Mouse (Mus musculus): Measurements from ENCODE around the gene Selenot.
A peak's percentile ranks its signal among the peaks of the same experiment; 100 is the strongest.
"Not testable (repeated sequence)": the region's sequence is repeated elsewhere in the genome, so short reads cannot be mapped to it uniquely, and the experiment has no call there.

Selenot gene

DNA sequence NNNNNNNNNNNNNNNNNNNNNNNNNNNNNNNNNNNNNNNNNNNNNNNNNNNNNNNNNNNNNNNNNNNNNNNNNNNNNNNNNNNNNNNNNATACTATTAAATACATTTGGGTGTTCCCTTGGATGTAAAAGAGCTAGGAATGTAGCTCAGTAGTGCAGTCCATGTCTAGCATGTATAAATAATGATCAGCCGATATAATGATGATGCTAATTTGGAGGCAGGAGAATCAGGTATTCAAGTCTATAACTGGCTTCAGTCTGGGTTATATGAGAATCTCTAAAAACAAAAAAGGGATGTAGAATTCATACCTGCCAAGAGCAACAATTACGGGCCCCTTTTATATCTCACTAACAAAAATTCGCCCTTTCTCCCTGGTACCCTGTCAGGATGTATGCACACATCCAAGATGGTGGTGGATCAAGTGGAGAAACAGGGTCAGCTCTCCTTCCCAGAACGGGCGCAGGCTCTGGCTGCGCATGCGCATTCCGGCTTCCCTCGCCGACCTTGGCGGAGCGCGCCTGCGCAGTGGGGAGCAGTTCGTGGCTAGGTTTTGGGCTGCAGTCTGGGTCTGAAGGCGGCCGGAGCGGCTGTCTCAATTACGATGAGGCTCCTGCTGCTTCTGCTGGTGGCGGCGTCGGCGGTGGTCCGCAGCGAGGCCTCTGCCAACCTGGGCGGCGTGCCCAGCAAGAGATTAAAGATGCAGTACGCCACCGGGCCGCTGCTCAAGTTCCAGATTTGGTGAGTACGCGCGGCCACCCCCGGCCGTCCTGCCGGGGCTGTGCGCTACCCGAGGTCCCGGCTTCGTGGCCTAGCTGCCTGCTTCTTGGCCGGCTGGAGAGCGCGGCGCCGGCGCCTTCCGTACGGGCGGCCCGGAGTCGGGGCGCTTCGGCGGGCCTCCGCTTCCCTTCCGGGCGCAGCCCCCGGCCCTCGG, at the start of gene Selenot:
Selenot (plus strand) TSS at position 500 of the 930 bp plus-strand sequence.
- peak; percentile 94 for DNase-seq (ENCODE audit: low spot score in 2 of 2)

DNA sequence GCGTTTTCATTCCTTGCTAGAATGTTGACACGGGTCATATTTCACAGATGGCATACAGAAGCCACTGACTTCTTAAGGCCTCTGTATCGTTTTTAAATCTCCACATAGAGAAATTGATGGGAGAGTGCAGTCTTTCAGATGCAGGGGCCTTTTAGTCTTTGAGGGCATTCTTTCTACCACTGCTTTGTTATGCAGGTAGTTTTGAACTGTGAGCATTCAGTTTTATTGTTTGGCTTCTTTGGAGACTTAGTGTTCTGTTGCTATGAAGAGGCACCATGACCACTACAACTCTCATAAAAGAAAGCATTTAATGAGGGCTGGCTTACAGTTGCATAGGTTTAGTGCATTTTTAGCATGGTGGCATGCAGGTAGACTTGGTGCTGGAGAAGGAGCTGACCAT, 39.9 kb upstream of the Selenot start:
- DNase-seq (ENCODE audit: low spot score in 2 of 2), result no peak

DNA sequence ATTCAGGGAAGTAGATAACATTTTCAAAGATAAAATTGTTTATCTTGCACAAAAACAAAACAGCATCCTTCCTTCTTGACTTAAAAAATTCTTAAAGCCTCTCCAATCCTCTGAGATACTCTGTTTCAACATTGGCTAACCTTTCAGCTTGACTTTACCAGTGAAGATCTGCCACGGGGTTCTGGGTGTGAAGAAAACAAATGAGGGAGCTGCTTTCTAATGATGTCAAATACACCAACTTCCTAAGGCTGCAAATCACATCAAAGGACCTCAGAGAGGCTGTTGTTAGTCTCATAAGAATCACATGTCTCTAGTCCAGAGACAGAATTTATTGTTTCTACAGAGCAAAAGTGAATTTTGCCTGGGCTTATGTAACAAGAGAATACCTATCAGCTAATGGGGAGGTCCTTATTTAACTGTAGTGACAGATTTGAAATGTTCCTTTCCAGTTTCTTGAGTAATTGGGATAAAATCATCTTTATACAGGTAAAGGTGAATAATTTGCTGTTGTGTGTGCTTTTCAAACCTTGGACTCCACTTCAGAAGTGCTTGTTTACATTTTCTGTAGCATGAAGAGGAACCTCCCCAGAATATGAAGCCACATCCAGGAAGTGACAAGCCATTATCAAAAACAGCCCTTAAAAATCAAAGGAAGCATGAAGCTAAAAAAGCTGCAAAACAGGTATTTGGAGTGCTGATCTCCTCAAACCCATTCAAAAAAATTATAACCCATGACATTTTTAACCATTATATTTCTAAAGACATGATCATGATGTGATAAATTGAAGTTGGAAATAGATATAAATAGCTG, 24.2 kb upstream of the Selenot start:
- peak; percentile 19 to 30 for DNase-seq (ENCODE audit: low spot score in 2 of 2)

DNA sequence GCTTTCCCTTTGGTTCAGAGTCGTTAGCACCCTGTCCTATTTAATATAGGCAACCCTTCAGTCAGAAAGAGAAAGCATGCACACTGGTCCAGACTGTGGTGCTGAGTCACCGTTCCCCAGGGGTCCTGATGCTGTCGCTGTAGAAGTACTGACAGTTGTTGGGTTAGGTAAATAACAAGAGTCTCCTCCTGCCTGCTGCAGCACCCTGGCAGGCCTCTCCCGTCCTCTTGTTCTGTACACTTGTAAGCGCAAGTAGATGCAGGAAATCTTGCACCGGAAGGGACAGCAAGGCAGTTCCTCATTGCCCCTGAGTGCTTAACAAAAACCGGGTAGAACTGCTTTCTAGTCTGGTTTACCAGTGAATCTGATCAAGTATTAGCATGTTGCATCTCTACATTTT, 19.8 kb upstream of the Selenot start:
- no peak for DNase-seq (ENCODE audit: low spot score in 2 of 2)

DNA sequence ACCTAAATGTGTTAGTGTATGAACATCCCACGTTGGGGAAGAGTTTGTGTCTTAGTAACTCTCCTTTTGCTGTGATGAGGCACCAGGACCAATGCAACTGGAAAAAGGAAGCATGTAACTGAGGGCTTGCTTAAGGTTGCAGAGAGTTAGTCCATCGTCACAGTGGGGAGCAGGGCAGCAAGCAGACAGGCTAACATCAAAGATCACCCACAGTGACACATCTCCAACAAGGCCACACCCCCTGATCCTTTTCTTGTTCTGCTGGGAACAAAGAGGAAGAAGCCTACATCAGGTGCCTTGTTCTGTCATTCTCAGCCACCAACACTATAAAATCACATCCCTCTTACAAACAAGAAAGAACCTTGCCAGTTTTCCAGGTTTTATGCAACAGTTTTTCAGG, 16.5 kb upstream of the Selenot start:
- no peak for DNase-seq (ENCODE audit: low spot score in 2 of 2)

DNA sequence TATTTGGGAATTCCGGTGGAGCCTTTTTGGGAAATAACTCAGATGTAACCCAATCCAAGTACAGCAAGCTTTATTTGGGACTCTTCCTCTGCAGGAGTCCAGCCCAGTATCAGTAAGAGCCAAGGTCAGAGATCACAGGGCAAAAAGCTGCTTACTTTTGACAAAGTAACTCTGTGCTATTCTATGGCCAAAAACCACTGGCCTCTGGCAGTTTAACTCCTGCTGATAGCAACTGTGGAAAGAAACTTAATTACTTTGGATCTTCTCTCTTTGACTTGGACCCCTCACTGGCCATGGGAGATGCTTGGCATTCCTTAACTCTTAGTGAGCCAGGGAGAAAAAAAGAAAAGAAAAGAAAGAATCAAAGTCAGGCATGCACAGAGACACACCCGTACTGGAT, 15.0 kb upstream of the Selenot start:
- DNase-seq (ENCODE audit: low spot score in 2 of 2), result no peak

DNA sequence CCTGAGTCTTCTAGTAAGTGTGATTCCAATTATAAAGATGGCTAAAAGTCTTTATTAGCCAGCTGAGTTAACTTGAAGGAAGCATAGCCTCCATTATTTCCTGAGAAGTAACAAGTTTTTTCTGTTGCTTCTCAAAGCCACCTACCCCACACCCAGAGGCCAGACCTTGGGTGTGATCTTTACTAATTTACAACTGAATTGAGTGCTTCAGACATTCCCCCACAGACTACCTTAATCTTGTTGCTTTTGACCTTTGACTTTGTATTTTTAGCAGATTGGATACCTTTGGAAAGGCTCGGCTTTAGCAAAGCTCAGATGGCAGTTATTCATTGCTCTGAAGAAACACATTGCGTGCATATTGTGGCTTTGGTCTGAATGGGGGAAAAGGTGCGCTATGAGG, 5.6 kb upstream of the Selenot start:
- DNase-seq (ENCODE audit: low spot score in 2 of 2), result no peak

DNA sequence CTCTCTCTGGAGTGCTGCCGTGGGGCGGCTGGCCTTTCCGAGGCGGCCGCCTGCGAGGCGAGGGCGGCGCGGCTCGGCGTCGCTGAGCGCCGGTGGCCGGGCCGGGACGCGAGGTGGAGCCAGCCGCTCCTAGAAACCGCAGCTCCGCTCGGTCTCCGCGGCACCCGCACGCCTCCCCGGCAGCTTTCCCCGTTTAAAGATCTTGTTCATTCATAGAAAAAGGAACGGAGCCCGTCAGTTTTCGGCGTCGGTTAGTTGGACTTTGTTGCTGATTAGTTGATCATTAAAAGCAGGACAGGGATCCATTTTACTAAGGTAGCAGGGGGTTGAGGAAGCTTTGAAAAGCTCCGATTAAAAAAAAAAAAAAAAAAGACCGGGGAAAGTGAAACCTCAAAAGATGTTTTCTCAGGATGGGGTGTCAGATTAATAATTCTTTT, 649 bp downstream of the Selenot start:
- peak; percentile 41 to 44 for DNase-seq (ENCODE audit: low spot score in 2 of 2)

DNA sequence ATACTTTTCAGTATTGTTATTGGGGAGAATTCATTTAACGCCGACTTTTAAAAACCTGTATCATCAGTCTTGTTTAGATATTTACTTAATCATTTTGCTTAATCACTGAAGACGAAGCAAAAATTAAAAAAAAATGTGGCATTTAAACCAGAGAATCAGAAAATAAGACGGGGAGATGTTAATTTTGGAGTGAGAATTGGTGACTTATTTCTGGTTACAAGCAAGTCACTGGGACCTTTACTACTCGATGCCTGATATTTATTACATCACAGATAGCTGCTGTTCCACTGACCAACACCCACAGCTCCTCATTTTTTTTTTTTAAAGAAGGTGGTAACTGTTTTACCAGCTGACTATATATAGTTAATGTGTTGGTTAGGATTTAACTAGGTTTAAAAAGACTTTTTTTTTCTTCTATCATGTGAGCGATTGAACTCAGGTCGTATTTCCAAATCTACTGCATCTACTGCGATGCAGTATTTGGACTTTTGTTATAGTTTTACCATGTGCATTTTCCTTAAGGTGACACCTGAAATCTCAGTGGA, 1.1 kb downstream of the Selenot start:
- no peak for DNase-seq (ENCODE audit: low spot score in 2 of 2)

DNA sequence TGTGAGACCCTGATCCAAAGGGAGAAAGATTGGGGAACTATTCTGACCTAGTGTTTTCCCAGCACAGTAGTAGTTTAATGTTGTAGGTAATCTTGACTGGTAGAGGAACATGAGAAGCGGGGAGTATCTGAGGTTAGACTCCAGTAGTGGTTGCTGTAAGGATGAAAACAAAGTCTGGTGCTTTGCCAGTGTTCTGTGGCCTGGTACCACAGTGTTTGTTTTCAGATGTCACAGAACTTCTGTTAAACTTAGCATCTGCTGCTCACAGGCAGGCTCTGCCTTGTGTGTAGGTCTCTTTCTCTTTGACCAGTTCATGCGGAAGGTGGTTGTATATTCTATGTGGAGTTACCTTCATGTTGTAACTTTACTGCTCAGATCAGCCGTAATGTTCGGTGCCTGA, 5.1 kb downstream of the Selenot start:
- peak in 1 of 2 experiments; percentile 6 for DNase-seq (ENCODE audit: low spot score in 2 of 2)

DNA sequence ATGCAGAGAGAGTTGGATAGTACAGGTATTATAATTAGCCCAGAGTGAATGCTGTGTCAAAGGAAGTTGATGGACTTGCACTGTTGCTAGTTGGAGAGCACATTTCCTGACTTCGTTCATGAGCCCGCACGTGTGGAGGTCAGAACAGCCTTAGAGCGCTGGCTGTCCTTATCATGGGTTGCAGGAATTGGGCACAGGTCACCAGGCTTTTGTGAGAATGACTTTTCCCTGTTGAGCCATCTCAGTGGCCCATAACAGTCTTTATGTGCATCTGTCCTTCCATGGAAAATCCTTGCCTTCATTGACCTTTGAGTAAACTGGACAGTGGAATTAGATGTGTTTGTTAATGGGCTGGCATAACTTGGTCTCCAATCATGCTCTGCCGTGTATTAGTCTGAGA, 5.9 kb downstream of the Selenot start:
- peak in 1 of 2 experiments; percentile 15 for DNase-seq (ENCODE audit: low spot score in 2 of 2)

DNA sequence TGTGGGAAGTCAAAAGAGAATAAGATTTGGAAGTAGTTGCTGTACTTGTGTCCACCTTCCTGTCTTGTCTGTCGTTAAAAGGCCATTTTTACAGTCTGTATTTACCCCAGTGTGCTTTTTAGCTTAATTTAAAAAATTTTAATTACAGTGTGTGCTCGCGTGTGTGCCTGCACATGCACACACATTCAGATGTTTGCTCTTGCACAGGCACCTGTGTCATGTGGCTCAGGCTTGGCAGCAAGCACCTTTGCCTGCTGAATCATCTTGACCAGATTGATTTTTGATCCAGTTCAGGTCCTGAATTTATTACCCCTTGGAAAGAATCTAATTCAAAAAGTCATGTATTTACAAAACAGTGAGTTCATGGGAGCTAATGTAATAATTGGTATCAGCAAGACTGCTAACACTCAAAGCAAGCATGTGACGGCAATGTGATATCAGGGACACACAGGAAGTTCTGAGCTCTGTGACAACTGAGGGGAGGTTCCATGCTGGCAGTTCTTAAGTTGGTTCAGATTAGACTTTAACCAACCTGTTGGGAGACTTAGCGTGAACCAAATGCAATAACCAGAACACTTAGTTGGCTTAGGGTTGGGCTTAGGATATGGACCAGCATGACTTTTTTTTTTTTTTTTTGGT, 6.5 kb downstream of the Selenot start:
- DNase-seq (ENCODE audit: low spot score in 2 of 2), result peak; percentile 26

DNA sequence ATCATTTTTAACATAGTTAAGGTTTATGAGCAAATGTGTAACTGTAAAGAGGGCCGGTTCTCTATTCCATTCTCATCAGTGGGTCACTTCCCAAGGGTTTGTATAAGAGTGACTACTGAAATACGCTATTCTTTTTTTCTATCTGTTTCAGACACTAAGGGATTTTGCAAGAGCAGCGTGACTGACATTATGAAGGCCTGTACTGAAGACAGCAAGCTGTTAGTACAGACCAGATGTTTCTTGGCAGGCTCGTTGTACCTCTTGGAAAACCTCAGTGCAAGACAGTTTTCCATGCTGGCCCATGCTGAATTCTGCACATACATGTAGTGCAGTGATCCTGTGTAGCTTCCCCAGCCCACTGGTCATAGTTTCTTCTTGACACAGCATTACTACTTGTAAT, 14.1 kb downstream of the Selenot start:
- DNase-seq (ENCODE audit: low spot score in 2 of 2), result not testable (repeated sequence)

DNA sequence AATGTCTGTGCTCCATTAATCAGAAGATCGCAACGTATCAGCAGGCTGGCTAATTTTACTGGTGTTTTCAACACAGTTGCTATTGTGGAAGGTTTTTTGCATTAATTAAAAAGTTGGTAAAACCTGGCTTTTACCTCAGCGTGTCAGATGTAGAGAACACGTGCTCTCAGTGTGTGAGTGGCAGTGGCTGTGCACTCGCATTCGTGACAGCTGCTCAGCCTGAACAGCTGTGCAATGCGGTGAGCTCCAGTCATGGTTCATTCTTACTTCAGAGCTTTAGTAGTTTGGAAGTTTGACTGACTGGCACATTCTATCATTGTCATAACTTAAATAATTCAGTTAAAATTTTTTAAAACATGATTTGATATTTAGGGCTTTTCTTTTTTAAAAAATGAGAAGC, 16.2 kb downstream of the Selenot start:
- DNase-seq (ENCODE audit: low spot score in 2 of 2), result not testable (repeated sequence)

DNA sequence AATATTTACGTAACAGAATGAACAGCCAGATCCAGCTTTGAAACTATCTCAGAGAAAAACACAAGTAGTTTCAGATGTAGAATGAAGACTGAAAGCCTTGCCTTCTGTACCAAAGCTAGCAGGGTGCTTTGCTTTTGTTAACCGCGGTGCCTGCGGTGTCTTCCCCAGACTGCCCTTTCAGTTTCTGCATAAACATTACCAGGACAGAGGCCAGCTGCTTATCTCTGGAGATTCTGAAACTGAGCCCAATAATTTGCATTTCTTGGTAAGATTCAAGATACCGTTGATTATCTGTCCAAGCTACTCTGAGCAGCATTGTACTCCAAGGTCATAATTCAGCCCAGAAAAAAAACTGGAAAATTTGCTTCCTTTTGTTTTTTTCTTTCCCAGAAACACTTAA, 17.2 kb downstream of the Selenot start:
- DNase-seq (ENCODE audit: low spot score in 2 of 2), result peak; percentile 6 to 12

DNA sequence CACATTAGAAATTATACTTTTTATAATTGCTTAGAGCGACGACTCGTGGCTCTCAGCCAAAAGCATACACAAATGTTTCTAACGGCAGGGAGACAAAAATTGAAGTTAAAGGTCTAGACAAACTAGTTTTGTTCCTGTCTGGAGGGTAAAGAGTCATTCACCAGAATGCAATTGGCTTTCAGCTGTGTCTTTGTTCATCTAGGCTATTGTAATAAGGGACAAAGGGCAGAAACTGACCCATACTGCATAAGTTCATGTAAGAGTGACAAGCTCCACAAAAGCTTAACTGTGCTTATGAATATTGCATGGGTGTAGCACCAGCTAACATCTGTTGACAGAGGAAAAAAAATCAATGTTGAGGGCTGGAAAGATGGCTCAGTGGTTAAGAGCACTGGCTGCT, 32.1 kb downstream of the Selenot start:
- DNase-seq (ENCODE audit: low spot score in 2 of 2), result no peak

DNA sequence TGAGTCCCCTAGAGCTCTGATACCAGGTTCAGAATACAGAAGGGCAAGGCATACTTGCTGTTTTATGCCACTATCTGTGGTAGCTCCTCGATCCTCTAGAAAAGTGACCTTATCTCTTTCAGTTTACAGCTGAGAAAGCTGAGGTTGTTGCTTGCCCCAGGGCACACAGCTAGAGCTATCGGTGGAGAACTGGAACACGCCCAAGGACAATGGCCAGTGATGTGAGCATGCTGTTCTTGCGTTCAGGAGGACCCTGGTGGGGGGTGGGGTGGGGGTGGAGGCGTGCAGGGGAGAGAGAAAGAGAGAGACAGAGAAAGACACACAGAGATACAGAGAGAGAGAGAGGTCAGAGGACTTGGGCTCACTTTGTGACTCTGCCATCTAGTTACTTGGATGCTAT, 33.5 kb downstream of the Selenot start:
- DNase-seq (ENCODE audit: low spot score in 2 of 2), result no peak

DNA sequence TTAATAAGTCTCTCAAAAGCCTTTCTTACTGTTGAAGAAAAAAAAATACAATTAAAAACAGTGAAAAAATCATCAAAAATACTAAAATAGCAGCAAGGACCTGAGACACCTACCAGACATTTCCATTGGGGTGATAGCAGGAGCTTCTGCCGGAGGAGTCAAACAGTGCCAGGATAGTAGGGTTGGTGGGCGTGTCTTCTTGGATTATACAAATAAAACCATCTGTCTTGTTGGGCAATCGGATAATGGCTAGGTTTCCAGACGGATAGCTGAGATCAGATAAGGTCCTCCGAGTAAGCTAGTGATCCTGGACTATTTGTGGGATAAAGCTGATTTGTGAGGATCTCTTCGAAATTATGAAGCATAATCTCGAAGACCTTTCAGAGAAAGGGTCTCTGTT, 44.6 kb downstream of the Selenot start:
- no peak for DNase-seq (ENCODE audit: low spot score in 2 of 2)

DNA sequence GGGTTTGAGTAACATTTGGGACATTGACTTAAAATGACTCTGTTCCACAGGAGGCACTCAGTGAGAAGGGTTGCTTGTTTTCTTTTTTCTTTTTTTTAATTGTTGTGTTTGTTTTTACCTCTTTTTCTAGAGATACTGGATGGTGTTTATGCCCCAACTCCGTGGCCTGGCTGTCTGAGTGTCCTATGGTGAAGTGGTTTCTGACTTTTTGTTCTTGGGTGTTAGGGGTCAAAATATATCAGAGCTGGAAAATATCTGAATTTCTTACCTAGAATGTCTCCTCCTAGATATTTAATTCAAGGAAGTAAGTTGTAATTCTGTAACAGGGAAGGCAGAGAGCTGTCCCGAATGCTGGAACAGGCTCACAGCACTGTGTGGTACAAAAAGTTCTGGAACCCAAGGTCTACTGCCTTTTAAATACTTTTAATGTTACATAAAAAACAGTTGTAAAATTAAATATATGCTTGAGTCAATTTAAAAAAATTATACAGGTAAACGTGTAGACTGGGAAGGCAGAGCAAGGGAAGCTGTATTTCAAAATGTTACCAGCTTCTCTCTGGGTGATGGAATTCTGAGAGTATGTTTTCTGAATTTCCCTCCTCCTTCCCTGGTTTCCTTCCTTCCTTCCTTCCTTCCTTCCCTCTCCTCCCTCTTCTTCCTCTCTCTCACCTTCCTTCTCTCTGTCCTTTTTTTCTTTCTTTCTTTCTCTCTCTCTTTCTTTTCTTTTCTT, 46.4 kb downstream of the Selenot start:
- no peak for DNase-seq (ENCODE audit: low spot score in 2 of 2)

DNA sequence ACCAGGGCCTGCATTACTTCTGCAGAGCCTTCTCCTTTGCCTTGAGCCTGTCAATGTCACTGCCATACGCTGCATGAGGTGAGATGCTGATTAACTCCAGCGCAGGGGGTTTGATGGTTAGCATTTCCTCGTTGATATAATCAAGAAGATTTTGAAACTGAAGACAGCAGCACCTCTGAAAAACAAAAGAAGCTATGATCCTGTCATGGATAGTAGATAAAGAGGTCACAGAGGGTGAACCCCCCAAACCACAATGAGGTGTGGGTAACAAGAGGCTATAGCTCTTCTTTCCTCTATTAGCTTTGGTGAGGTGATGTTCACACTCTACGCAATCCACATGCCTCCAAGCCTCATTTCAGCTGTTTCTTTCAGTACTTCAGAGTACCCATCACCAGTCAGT, 48.5 kb downstream of the Selenot start:
- no peak for DNase-seq (ENCODE audit: low spot score in 2 of 2)

DNA sequence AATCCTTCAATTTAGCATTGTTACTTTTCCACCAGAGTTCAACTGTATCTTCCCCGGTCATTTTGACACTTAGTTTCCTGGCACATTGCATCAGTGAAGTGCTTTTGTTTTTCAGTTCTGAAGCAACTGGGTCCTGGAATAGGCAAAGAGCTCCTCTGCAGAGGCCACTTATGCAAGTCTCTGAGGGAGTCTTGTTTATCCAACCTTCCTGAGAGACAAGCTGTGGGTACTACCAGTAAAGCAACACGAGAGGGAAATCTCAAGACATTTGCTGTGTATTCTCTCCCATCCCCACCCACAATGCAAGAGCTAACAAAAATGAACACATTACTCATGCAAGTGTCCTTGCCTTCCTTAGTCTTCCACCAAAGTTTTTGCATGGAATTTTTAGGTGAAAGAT, 55.3 kb downstream of the Selenot start:
- no peak for DNase-seq (ENCODE audit: low spot score in 2 of 2)

Measured in spleen, postnatal 36 days (tissue).